Mouse (Mus musculus) liver, postnatal 0 days (tissue): ENCODE data around the gene Pold1.

Experiments used
- CTCF ChIP-seq: sonication (generic); IDR thresholded peaks from 2 replicates; pipeline ENCODE4 v1.5.1; 2016; ENCODE audit warnings: antibody characterized with exemption, low read depth
- EP300 ChIP-seq: IDR thresholded peaks from 2 replicates; pipeline ENCODE4 v1.6.1; 2016; ENCODE audit warnings: antibody characterized with exemption, low read depth, mild to moderate bottlenecking

DNA sequence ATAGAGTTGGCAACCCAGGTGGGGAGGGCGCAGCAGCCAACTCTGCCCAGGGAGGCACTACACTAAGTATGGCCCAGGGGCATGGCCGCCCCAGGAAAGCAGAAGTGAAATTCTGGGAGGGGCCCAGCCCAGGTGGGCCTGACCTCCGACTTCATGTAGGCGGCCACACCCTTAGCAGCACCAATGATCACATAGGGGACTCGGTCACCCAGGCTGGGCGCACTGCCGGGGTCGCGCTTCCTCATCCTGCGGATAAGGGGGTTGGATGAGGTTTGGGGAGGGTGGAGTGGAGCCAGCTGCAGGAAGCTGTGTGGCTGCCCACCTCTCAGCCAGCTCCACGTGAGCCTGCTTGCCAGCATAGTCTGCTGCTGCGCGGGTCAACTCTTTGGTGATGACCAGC, 14.4 kb downstream of the Pold1 start:
- no peak for TF ChIP-seq EP300
- TF ChIP-seq CTCF: no peak
